ENCODE assay signal across 11 mouse cellular contexts in genomic region chr16:24339320-24340265, GRCm38 (mm10). TPM values are rescaled to one million over a fixed set of nuclear protein-coding genes. Genes with fewer than 3 reads are reported as not detected.
DNase-seq lines count a peak whose midpoint lies in the region; ATAC-seq and TF ChIP-seq lines count a peak whose summit lies in the region.
"Had no signal": no experiment of that assay in that cellular context is flagged by ENCODE, and none has a peak within 500 bp of the region (broad histone marks: within the 10 kb centered on the region; RNA-seq: fewer than 3 reads in every experiment).

No protein-coding gene starts in this region.

- H3K9me3 ChIP-seq in CH12.LX (replicated peaks; ENCODE audit: low read length): no peaks in the 10 kb centered on the region
- no peaks in the 10 kb centered on the region for H3K9me3 ChIP-seq in lung, embryonic 14.5 days (ENCODE audit: low read depth, low read length)
- no peaks in the 10 kb centered on the region for H3K9me3 ChIP-seq in stomach, embryonic 16.5 days (replicated peaks; ENCODE audit: control insufficient read depth, low read length)
- H3K9me3 ChIP-seq: megakaryocyte, embryonic 14.5 days had no signal

- dilution Hi-C loops in CH12.LX (cut with MboI; ENCODE audit: extremely low pct_ligation_motif_present, extremely low pct_unique_long_range_greater_than_20kb, low sequenced_read_pairs): no loop called here

- ATAC-seq in lung, embryonic 14.5 days (ENCODE audit: insufficient read depth): peak; percentile 89
- ATAC-seq in stomach, embryonic 16.5 days (ENCODE audit: insufficient read depth, low FRiP score): peak; percentile 56; the same call in 1 of the 2 replicates

- H3K4me2 ChIP-seq in CH12.LX (ENCODE audit: insufficient read depth, low read depth, poor library complexity, severe bottlenecking): no peak overlapping the region
- no peak overlapping the region for H3K4me2 ChIP-seq in lung, embryonic 14.5 days
- no peak overlapping the region for H3K4me2 ChIP-seq in stomach, embryonic 16.5 days (ENCODE audit: low read depth, low read length)

- peaks cover 2 to 27% of the 10 kb centered on the region in 2 experiments for H3K4me1 ChIP-seq in CH12.LX (ENCODE audit: control insufficient read depth in 1 of 2, insufficient read depth in 2 of 2)
- H3K4me1 ChIP-seq in lung, embryonic 14.5 days (ENCODE audit: insufficient read depth): peaks cover 4% of the 10 kb centered on the region; the same call in 1 of the 2 replicates
- H3K4me1 ChIP-seq in stomach, embryonic 16.5 days (ENCODE audit: control insufficient read depth, insufficient read depth, low read length): peaks cover 10% of the 10 kb centered on the region
- H3K4me1 ChIP-seq: megakaryocyte, embryonic 14.5 days had no signal

- no peaks in the 10 kb centered on the region for H3K36me3 ChIP-seq in CH12.LX (replicated peaks in 1 of 2; ENCODE audit: control insufficient read depth in 1 of 2, insufficient read depth in 1 of 2, low read length in 1 of 2)
- no peaks in the 10 kb centered on the region for H3K36me3 ChIP-seq in lung, embryonic 14.5 days (ENCODE audit: insufficient read depth)
- no peaks in the 10 kb centered on the region for H3K36me3 ChIP-seq in stomach, embryonic 16.5 days (ENCODE audit: control insufficient read depth, insufficient read depth, low read length)

- no peak for TF ChIP-seq CTCF in CH12.LX (conservative IDR thresholded peaks at IDR 0.05 in 1 of 2, IDR thresholded peaks at IDR 0.05 in 1 of 2; ENCODE audit: low read depth in 2 of 2, low read length in 2 of 2)
- no peak for TF ChIP-seq CTCF in lung, embryonic 14.5 days (IDR thresholded peaks at IDR 0.05; ENCODE audit: low read depth)

- DNase-seq in CH12.LX (ENCODE audit: extremely low read depth): no peak
- DNase-seq in embryo, embryonic 10 days (ENCODE audit: low spot score): peak; percentile 70
- peak; percentile 84 for DNase-seq in lung, embryonic 14.5 days
- DNase-seq in kidney, adult 9 months: no peak
- DNase-seq in kidney, postnatal 4 days: no peak
- DNase-seq in MN1 (ENCODE audit: low spot score): no peak
- DNase-seq: heart, adult 2 months; kidney, adult 11 months had no signal

- no peak for TF ChIP-seq POLR2A in CH12.LX (IDR thresholded peaks at IDR 0.05; ENCODE audit: low read depth, low read length)

- 32% methylated on average over 10 of the region's 10 CpGs for WGBS in lung, embryonic 14.5 days
- 38% methylated on average over 10 of the region's 10 CpGs for WGBS in stomach, embryonic 16.5 days

- TF ChIP-seq EP300 in CH12.LX (IDR thresholded peaks at IDR 0.05; ENCODE audit: low read length): no peak

- no peaks in the 10 kb centered on the region for H3K79me2 ChIP-seq in CH12.LX (replicated peaks; ENCODE audit: control insufficient read depth, extremely low read depth, insufficient read depth, poor library complexity, severe bottlenecking)

- in situ Hi-C loops in CH12.LX (cut with MboI; ENCODE audit: low pct_ligation_motif_present, low pct_unique_long_range_greater_than_20kb, low sequenced_read_pairs): no loop called here

- H3K4me3 ChIP-seq in CH12.LX (replicated peaks in 1 of 3; ENCODE audit: low read depth in 2 of 3, low read length in 2 of 3, poor library complexity in 1 of 3): no peak overlapping the region
- no peak overlapping the region for H3K4me3 ChIP-seq in lung, embryonic 14.5 days (ENCODE audit: low read depth, low read length)
- no peak overlapping the region for H3K4me3 ChIP-seq in stomach, embryonic 16.5 days (replicated peaks; ENCODE audit: low read length)
- H3K4me3 ChIP-seq: heart, adult 2 months; left cerebral cortex, adult 2 months; megakaryocyte, embryonic 14.5 days had no signal

- no peaks in the 10 kb centered on the region for H3K27me3 ChIP-seq in CH12.LX (replicated peaks)
- no peaks in the 10 kb centered on the region for H3K27me3 ChIP-seq in lung, embryonic 14.5 days (ENCODE audit: insufficient read depth, low read length)
- H3K27me3 ChIP-seq in stomach, embryonic 16.5 days (ENCODE audit: control insufficient read depth, insufficient read depth, low read length): no peaks in the 10 kb centered on the region

- no peak overlapping the region for H3K27ac ChIP-seq in CH12.LX (ENCODE audit: insufficient read depth, low read depth)
- H3K27ac ChIP-seq in lung, embryonic 14.5 days (ENCODE audit: low read depth): no peak overlapping the region
- no peak overlapping the region for H3K27ac ChIP-seq in stomach, embryonic 16.5 days (ENCODE audit: low read length)
- H3K27ac ChIP-seq: heart, adult 2 months; left cerebral cortex, adult 2 months had no signal

- TF ChIP-seq RAD21 in CH12.LX (IDR thresholded peaks at IDR 0.05; ENCODE audit: low read depth, low read length): no peak

- H3K9ac ChIP-seq in CH12.LX (ENCODE audit: insufficient read depth, low read depth): no peak overlapping the region
- no peak overlapping the region for H3K9ac ChIP-seq in lung, embryonic 14.5 days
- H3K9ac ChIP-seq in stomach, embryonic 16.5 days (ENCODE audit: low read length): no peak overlapping the region

TF ChIP-seq in CH12.LX, 34 proteins besides CTCF, POLR2A, EP300 and RAD21:
- TF ChIP-seq ZC3H11A (IDR thresholded peaks at IDR 0.05; ENCODE audit: low read depth, low read length) (no peak), MAZ (IDR thresholded peaks at IDR 0.05; ENCODE audit: low read depth, low read length) (no peak), SIN3A (IDR thresholded peaks at IDR 0.05; ENCODE audit: low read length) (no peak), CHD2 (IDR thresholded peaks at IDR 0.05; ENCODE audit: low read length) (0 out of 2 replicates have a peak, but pooled peaks have one; percentile 14)
TF ChIP-seq in CH12.LX: peak in this region for 1.

RNA-seq across cellular contexts. Expression of gene Lpp, which starts 53.7 kb away (rescaled TPM):
- 0.68 and 0.80 TPM in 2 replicates for total RNA-seq in CH12.LX (2012; rRNA removed)
- total RNA-seq in CH12.LX (2014; rRNA removed): 0.57 and 0.64 TPM in 2 replicates
- polyA plus RNA-seq in CH12.LX (2012; ENCODE audit: insufficient read length, low read depth): 0.91 and 1.2 TPM in 2 replicates
- polyA plus RNA-seq in lung, embryonic 14.5 days (2014; fragmentation: Nextera tagmentation; extraction: Ambion mirVana): 72.4 and 79.9 TPM in 2 replicates
- polyA plus RNA-seq in stomach, embryonic 16.5 days (2015; fragmentation: Nextera tagmentation; extraction: Ambion mirVana): 79.4 and 89.8 TPM in 2 replicates

Comparison
In these comparisons a context has a peak if more than half of its experiments do, and no peak if none do; other contexts are left out.
1. DNase-seq: peak in embryo, embryonic 10 days (single experiment) and lung, embryonic 14.5 days (single experiment); none in CH12.LX (single experiment), kidney, adult 9 months (single experiment), kidney, postnatal 4 days (0 of 2) and MN1 (single experiment).
2. RNA of gene Lpp, which starts 53.7 kb away (polyA plus RNA-seq): 72.4 to 79.9 TPM in lung, embryonic 14.5 days and 79.4 to 89.8 TPM in stomach, embryonic 16.5 days; 0.91 to 1.2 TPM in CH12.LX; every median in the first group is over 10 times any median in the second.